Mouse (Mus musculus): Measurements from ENCODE around the gene Nav1.

Nav1 gene

GRCm38 (mm10) chr1:135615715-135616641 is 8.9 kb upstream of the Nav1 start:
- DNase-seq: peak; percentile 69 to 70

GRCm38 (mm10) chr1:135609621-135610020 is 2.5 kb upstream of the Nav1 start:
- DNase-seq: no peak

GRCm38 (mm10) chr1:135606355-135607015 is 610 bp downstream of the Nav1 start:
- no peak for DNase-seq

GRCm38 (mm10) chr1:135605530-135605929 is 1.6 kb downstream of the Nav1 start:
- no peak for DNase-seq

- no peak for DNase-seq
Observed at GRCm38 (mm10) chr1:135604361-135605052, 2.6 kb downstream of the Nav1 start.

GRCm38 (mm10) chr1:135603121-135603870 is 3.8 kb downstream of the Nav1 start:
- no peak for DNase-seq

- DNase-seq: no peak
Observed at GRCm38 (mm10) chr1:135600023-135601005, 6.8 kb downstream of the Nav1 start.

- no peak for DNase-seq
Observed at GRCm38 (mm10) chr1:135598251-135598879, 8.7 kb downstream of the Nav1 start.

GRCm38 (mm10) chr1:135594279-135594903 is 12.7 kb downstream of the Nav1 start:
- DNase-seq: no peak

GRCm38 (mm10) chr1:135593560-135594278 is 13.4 kb downstream of the Nav1 start:
- no peak for DNase-seq

GRCm38 (mm10) chr1:135590776-135591175 is 16.3 kb downstream of the Nav1 start:
- peak in 1 of 2 experiments; percentile 48 for DNase-seq

GRCm38 (mm10) chr1:135588973-135589372 is 18.1 kb downstream of the Nav1 start:
- no peak for DNase-seq

- no peak for DNase-seq
Observed at GRCm38 (mm10) chr1:135586903-135587302, 20.2 kb downstream of the Nav1 start.

GRCm38 (mm10) chr1:135585573-135585972 is 21.5 kb downstream of the Nav1 start:
- peak; percentile 20 to 51 for DNase-seq

- peak; percentile 33 to 64 for DNase-seq
Observed at GRCm38 (mm10) chr1:135584587-135585541, 22.2 kb downstream of the Nav1 start.

GRCm38 (mm10) chr1:135583678-135584515 is 23.2 kb downstream of the Nav1 start:
- DNase-seq: peak; percentile 11 to 41

- peak; percentile 9 to 53 for DNase-seq
Observed at GRCm38 (mm10) chr1:135583081-135583677, 23.9 kb downstream of the Nav1 start.

All from kidney, postnatal 25 days (tissue).